Mouse (Mus musculus): ENCODE data around the gene Aldh1a1. TPM values are rescaled to one million over a fixed set of nuclear protein-coding genes. Genes with fewer than 3 reads are reported as not detected.

Gene Aldh1a1
- polyA plus RNA-seq (2016; fragmentation: Nextera tagmentation; extraction: Ambion mirVana) = 2.2 and 2.3 TPM in 2 replicates

DNA sequence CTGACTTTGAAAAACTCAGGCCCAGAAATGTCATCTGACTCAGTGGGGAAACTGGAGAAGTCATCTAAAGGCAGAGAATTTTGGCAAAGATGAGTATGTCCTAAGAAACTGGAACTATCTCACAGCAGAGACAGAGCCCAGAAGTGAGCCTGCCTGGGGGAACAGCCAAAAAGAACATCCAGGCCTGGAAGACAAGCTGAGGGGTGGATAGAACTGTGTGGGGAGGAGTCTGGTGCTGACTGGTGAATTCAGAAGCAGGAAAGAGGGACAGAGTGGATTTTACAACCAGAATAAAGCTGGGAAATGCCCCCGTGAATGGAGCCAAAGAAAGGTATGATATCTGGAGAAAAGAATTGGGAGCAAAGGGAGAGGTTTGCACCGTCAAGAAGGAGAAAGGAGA lies at the start of gene Aldh1a1:
Aldh1a1 (plus strand) TSS at position 225 of the 400 bp plus-strand sequence.
- ATAC-seq (ENCODE audit: insufficient number of reproducible peaks, low FRiP score) = no peak
- no peak within 1 kb of the TSS for H3K4me2 ChIP-seq
- H3K4me3 ChIP-seq = no peak within 1 kb of the TSS
- 0 out of 2 replicates have a peak, but pooled peaks cover 4% of the 10 kb centered on the region for H3K4me1 ChIP-seq (replicated peaks)
- no peak within 1 kb of the TSS for H3K9ac ChIP-seq
- H3K27ac ChIP-seq (ENCODE audit: poor library complexity, severe bottlenecking) = no peak within 1 kb of the TSS
- H3K27me3 ChIP-seq (replicated peaks) = no peaks in the 10 kb centered on the region
- no peaks in the 10 kb centered on the region for H3K9me3 ChIP-seq (replicated peaks)
- H3K36me3 ChIP-seq = no peaks in the 10 kb centered on the region
- WGBS = 55% methylated on average over 2 of the region's 2 CpGs

GRCm38 (mm10) chr19:20447807-20448206 lies 44.7 kb upstream of the Aldh1a1 start:
- H3K36me3 ChIP-seq = no peaks in the 10 kb centered on the region
- H3K9me3 ChIP-seq (replicated peaks) = no peaks in the 10 kb centered on the region
- WGBS = 47% methylated on average over 2 of the region's 2 CpGs
- H3K27me3 ChIP-seq (replicated peaks) = no peaks in the 10 kb centered on the region
- H3K4me2 ChIP-seq = no peak overlapping the region
- no peak overlapping the region for H3K4me3 ChIP-seq
- H3K4me1 ChIP-seq (replicated peaks) = no peaks in the 10 kb centered on the region
- no peak for ATAC-seq (ENCODE audit: insufficient number of reproducible peaks, low FRiP score)
- no peak overlapping the region for H3K9ac ChIP-seq
- no peak overlapping the region for H3K27ac ChIP-seq (ENCODE audit: poor library complexity, severe bottlenecking)

DNA sequence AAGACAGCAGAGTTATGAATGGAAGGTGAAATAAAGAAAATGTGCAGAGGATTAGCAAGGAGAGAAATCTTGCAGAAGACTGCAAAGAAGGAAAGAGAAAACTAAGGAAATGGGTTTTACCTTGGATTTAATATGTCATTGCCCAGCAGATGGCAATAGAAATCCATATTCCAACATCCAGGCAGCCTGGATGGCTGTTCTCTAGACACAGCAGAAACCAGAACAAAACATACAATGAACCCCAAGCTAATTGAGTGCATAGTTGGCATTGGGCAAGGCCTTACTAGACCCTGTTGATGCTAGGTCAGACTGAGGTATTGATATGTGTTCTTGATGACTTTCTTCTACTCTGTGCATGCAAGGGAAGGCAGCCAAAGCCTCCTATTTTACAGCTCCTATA lies 43.0 kb upstream of the Aldh1a1 start:
- H3K9ac ChIP-seq = no peak overlapping the region
- no peak for ATAC-seq (ENCODE audit: insufficient number of reproducible peaks, low FRiP score)

DNA sequence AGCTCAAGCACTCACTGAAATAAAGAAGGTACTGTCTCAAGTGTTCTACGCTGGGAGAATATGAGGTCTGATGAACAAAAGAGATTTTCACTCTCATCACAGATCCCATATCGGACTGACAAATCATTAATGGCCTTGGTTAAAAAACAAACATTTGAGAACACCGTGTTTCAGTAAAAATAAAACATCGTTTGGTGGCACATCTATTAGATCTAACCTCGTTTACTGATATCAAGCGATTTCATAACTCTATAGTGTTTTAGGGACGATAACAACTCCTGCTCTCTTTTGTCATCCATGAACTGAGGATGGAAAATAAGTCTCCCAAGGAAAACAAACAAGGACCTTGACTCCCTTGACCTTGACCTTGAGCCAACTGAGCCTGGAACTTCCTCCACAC lies 41.5 kb upstream of the Aldh1a1 start:
- H3K4me2 ChIP-seq = no peak overlapping the region
- no peaks in the 10 kb centered on the region for H3K27me3 ChIP-seq (replicated peaks)
- no peak for ATAC-seq (ENCODE audit: insufficient number of reproducible peaks, low FRiP score)
- WGBS = 79% methylated on average over 7 of the region's 7 CpGs
- H3K4me3 ChIP-seq = no peak overlapping the region
- no peaks in the 10 kb centered on the region for H3K4me1 ChIP-seq (replicated peaks)
- no peaks in the 10 kb centered on the region for H3K36me3 ChIP-seq
- no peak overlapping the region for H3K27ac ChIP-seq (ENCODE audit: poor library complexity, severe bottlenecking)
- H3K9me3 ChIP-seq (replicated peaks) = no peaks in the 10 kb centered on the region
- no peak overlapping the region for H3K9ac ChIP-seq

More for the DNA sequence above, 43.0 kb upstream of the Aldh1a1 start:
- Histone ChIP-seq H3K27me3 (replicated peaks) (no peaks in the 10 kb centered on the region), H3K4me1 (replicated peaks) (no peaks in the 10 kb centered on the region), H3K27ac (ENCODE audit: poor library complexity, severe bottlenecking) (no peak overlapping the region), H3K36me3 (no peaks in the 10 kb centered on the region), H3K4me3 (no peak overlapping the region), H3K9me3 (replicated peaks) (no peaks in the 10 kb centered on the region), H3K4me2 (no peak overlapping the region)

GRCm38 (mm10) chr19:20484497-20484896 lies 8.0 kb upstream of the Aldh1a1 start:
- H3K9ac ChIP-seq = no peak overlapping the region
- no peaks in the 10 kb centered on the region for H3K36me3 ChIP-seq
- no peak overlapping the region for H3K4me3 ChIP-seq
- no peaks in the 10 kb centered on the region for H3K9me3 ChIP-seq (replicated peaks)
- no peak overlapping the region for H3K27ac ChIP-seq (ENCODE audit: poor library complexity, severe bottlenecking)
- no peak for ATAC-seq (ENCODE audit: insufficient number of reproducible peaks, low FRiP score)
- WGBS = 63% methylated on average over 1 of the region's 1 CpGs
- no peaks in the 10 kb centered on the region for H3K27me3 ChIP-seq (replicated peaks)
- H3K4me1 ChIP-seq (replicated peaks) = no peaks in the 10 kb centered on the region
- no peak overlapping the region for H3K4me2 ChIP-seq

GRCm38 (mm10) chr19:20491950-20492349 lies 565 bp upstream of the Aldh1a1 start:
- WGBS = 59% methylated on average over 4 of the region's 4 CpGs
- H3K4me3 ChIP-seq = no peak overlapping the region

DNA sequence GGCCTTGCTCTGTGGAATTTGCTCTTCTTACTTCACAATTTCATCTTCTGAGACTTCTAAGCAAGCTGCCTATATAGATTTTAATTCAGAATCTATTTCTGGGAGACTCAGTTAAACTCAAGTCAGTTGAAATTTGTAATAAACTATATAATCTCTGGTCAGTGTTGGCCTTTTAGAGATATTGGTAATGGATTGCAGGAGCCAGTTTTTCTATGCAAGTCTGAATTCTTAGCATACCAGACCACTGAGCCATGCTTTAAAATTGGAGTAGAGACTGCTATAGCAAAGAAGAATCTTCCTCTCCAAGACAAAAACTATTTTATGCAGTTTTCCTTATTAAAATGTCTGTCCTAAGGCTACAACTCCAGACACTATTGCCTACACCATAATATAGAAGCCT lies 4.0 kb downstream of the Aldh1a1 start:
- no peak for ATAC-seq (ENCODE audit: insufficient number of reproducible peaks, low FRiP score)

More at GRCm38 (mm10) chr19:20491950-20492349, 565 bp upstream of the Aldh1a1 start:
- no peaks in the 10 kb centered on the region for H3K36me3 ChIP-seq
- 0 out of 2 replicates have a peak, but pooled peaks cover 4% of the 10 kb centered on the region for H3K4me1 ChIP-seq (replicated peaks)
- no peak overlapping the region for H3K9ac ChIP-seq
- ATAC-seq (ENCODE audit: insufficient number of reproducible peaks, low FRiP score) = no peak
- no peaks in the 10 kb centered on the region for H3K27me3 ChIP-seq (replicated peaks)
- no peak overlapping the region for H3K4me2 ChIP-seq
- no peak overlapping the region for H3K27ac ChIP-seq (ENCODE audit: poor library complexity, severe bottlenecking)
- no peaks in the 10 kb centered on the region for H3K9me3 ChIP-seq (replicated peaks)

GRCm38 (mm10) chr19:20505359-20505758 lies 12.8 kb downstream of the Aldh1a1 start:
- no peaks in the 10 kb centered on the region for H3K9me3 ChIP-seq (replicated peaks)
- H3K4me2 ChIP-seq = no peak overlapping the region
- no peaks in the 10 kb centered on the region for H3K4me1 ChIP-seq (replicated peaks)
- H3K27ac ChIP-seq (ENCODE audit: poor library complexity, severe bottlenecking) = no peak overlapping the region
- H3K9ac ChIP-seq = no peak overlapping the region
- no peaks in the 10 kb centered on the region for H3K36me3 ChIP-seq
- no peaks in the 10 kb centered on the region for H3K27me3 ChIP-seq (replicated peaks)
- ATAC-seq (ENCODE audit: insufficient number of reproducible peaks, low FRiP score) = no peak
- H3K4me3 ChIP-seq = no peak overlapping the region

More for the DNA sequence above, 4.0 kb downstream of the Aldh1a1 start:
- Histone ChIP-seq H3K4me1 (replicated peaks) (0 out of 2 replicates have a peak, but pooled peaks cover 4% of the 10 kb centered on the region), H3K4me3 (no peak overlapping the region), H3K9me3 (replicated peaks) (no peaks in the 10 kb centered on the region), H3K27ac (ENCODE audit: poor library complexity, severe bottlenecking) (no peak overlapping the region), H3K9ac (no peak overlapping the region), H3K36me3 (no peaks in the 10 kb centered on the region), H3K27me3 (replicated peaks) (no peaks in the 10 kb centered on the region), H3K4me2 (no peak overlapping the region)

GRCm38 (mm10) chr19:20506936-20507615 lies 14.6 kb downstream of the Aldh1a1 start:
- Histone ChIP-seq H3K27me3 (replicated peaks) (no peaks in the 10 kb centered on the region), H3K27ac (ENCODE audit: poor library complexity, severe bottlenecking) (no peak overlapping the region), H3K4me3 (no peak overlapping the region), H3K4me2 (no peak overlapping the region), H3K36me3 (no peaks in the 10 kb centered on the region), H3K4me1 (replicated peaks) (no peaks in the 10 kb centered on the region), H3K9ac (no peak overlapping the region), H3K9me3 (replicated peaks) (no peaks in the 10 kb centered on the region)
- 73% methylated on average over 9 of the region's 9 CpGs for WGBS
- no peak for ATAC-seq (ENCODE audit: insufficient number of reproducible peaks, low FRiP score)

DNA sequence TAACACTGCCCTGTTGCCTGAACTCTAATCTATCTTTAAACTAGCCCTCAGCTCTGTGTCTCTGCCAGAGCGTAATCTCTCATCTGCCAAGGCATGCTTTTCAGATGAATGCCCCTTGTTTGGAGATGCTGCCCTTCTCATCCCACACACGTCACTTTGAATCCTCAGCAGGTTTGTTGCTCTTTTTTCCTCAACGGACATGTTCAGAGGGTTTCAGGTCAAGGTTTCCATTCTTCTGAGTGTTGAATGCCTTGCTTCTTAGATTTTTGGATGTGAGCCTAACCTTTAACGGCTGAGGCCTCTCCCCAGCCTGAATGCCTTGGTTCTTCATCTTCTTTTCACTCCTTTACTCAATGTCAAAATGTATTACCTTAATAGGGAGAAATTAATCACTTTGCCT lies 16.1 kb downstream of the Aldh1a1 start:
- WGBS = 43% methylated on average over 4 of the region's 4 CpGs
- H3K9me3 ChIP-seq (replicated peaks) = no peaks in the 10 kb centered on the region
- H3K4me1 ChIP-seq (replicated peaks) = no peaks in the 10 kb centered on the region
- no peaks in the 10 kb centered on the region for H3K27me3 ChIP-seq (replicated peaks)
- ATAC-seq (ENCODE audit: insufficient number of reproducible peaks, low FRiP score) = no peak
- no peak overlapping the region for H3K9ac ChIP-seq
- H3K36me3 ChIP-seq = no peaks in the 10 kb centered on the region
- H3K4me3 ChIP-seq = no peak overlapping the region
- H3K4me2 ChIP-seq = no peak overlapping the region
- no peak overlapping the region for H3K27ac ChIP-seq (ENCODE audit: poor library complexity, severe bottlenecking)

DNA sequence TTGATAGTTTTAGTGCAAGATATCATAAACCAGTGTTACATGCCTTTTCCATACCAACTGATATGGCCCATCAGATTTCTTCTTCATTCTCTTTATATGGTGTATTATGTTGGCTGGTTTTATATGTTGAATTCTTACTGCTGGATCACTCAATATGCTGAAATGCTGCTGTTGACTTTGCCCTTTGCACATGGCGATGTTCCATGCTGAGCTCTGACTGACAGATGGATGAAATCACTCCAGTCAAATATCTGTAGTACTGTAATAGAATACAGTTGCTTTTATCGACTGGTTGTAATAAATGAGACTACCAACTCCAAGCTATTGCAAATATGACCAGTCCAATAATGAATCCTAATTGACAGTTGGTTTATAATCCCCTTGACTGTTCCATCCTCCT lies 19.5 kb downstream of the Aldh1a1 start:
- Histone ChIP-seq H3K9me3 (replicated peaks) (no peaks in the 10 kb centered on the region), H3K4me1 (replicated peaks) (no peaks in the 10 kb centered on the region), H3K9ac (no peak overlapping the region), H3K27ac (ENCODE audit: poor library complexity, severe bottlenecking) (no peak overlapping the region), H3K4me2 (no peak overlapping the region), H3K27me3 (replicated peaks) (no peaks in the 10 kb centered on the region), H3K36me3 (no peaks in the 10 kb centered on the region), H3K4me3 (no peak overlapping the region)
- 79% methylated on average over 2 of the region's 2 CpGs for WGBS
- ATAC-seq (ENCODE audit: insufficient number of reproducible peaks, low FRiP score) = no peak

- no peaks in the 10 kb centered on the region for H3K9me3 ChIP-seq (replicated peaks)
- no peak overlapping the region for H3K4me3 ChIP-seq
- no peaks in the 10 kb centered on the region for H3K36me3 ChIP-seq
- ATAC-seq (ENCODE audit: insufficient number of reproducible peaks, low FRiP score) = no peak
- H3K27me3 ChIP-seq (replicated peaks) = no peaks in the 10 kb centered on the region
- 82% methylated on average over 2 of the region's 2 CpGs for WGBS
- H3K9ac ChIP-seq = no peak overlapping the region
- no peak overlapping the region for H3K27ac ChIP-seq (ENCODE audit: poor library complexity, severe bottlenecking)
- no peaks in the 10 kb centered on the region for H3K4me1 ChIP-seq (replicated peaks)
- H3K4me2 ChIP-seq = no peak overlapping the region
Observed at GRCm38 (mm10) chr19:20513181-20513580, 20.7 kb downstream of the Aldh1a1 start.

Data from heart, embryonic 12.5 days (tissue).